Mouse (Mus musculus): ENCODE measurements around the gene St8sia1. TPM values are rescaled to one million over a fixed set of nuclear protein-coding genes. Genes with fewer than 3 reads are reported as not detected.

Gene St8sia1
- polyA plus RNA-seq, 1 experiment, result not detected

DNA sequence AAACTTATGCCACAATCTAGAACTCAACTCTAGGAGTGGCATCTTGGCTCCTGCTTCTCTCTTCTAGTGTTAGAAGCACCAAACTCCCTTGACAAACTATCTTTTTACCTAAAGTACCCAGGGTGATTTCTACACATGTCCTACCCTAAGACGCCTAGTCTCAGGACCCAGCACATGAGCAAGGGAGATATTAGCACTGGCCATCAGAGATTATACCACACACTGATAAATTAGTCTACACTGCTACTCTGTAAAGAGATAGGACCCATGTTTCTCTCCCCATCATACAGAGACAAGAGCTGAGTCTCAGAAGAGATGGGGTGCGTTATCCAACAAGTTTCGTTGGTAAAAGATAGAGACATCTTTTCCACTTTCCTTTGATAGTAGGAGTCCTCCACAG is 53.0 kb downstream of the St8sia1 start:
- no peaks in the 10 kb centered on the region for H3K4me1 ChIP-seq (ENCODE audit: control insufficient read depth, insufficient read depth, insufficient read length, low read length)
- H3K27ac ChIP-seq (replicated peaks; ENCODE audit: low read depth, low read length), result no peak overlapping the region
- H3K4me3 ChIP-seq (ENCODE audit: insufficient read depth, low read depth, low read length), result no peak overlapping the region

DNA sequence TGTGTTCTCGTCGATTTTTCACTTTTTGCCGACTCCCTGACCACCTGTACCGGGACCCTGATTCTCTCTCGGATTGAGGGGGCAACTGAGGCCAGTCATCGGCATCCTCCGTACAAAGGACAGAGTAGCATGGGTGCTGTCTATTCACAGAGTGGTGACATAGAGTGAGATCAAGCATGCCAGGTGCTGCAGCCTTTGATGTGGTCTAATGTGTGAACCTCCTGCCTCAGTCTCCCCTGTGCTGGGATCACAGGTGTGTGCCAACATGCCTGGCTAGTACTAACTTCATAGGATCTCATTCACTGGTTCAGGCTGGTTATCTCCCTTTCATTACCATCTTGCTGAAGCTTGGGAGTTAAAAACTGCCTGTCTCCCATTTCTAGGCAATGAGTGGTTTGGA is 53.5 kb downstream of the St8sia1 start:
- no peaks in the 10 kb centered on the region for H3K4me1 ChIP-seq (ENCODE audit: control insufficient read depth, insufficient read depth, insufficient read length, low read length)
- H3K4me3 ChIP-seq (ENCODE audit: insufficient read depth, low read depth, low read length), result no peak overlapping the region
- no peak overlapping the region for H3K27ac ChIP-seq (replicated peaks; ENCODE audit: low read depth, low read length)

DNA sequence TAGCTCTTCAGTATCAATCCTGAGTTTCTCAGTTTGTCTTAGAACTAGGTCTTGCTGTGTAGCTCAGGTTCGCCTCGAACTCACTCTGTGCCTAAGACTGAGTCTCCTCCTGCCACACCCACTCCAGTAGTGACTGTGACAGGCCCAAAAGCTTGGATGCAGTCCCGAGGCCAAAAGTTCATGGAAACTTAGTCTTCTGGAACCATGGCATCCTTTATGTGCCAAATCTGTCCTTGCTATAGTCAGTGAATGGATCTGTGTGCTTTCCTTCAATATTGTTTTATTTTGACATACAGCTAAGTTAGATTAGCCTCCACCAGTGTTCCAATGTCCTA is 54.5 kb downstream of the St8sia1 start:
- Histone ChIP-seq H3K4me1 (ENCODE audit: control insufficient read depth, insufficient read depth, insufficient read length, low read length) (no peaks in the 10 kb centered on the region), H3K27ac (replicated peaks; ENCODE audit: low read depth, low read length) (no peak overlapping the region), H3K4me3 (ENCODE audit: insufficient read depth, low read depth, low read length) (no peak overlapping the region)

DNA sequence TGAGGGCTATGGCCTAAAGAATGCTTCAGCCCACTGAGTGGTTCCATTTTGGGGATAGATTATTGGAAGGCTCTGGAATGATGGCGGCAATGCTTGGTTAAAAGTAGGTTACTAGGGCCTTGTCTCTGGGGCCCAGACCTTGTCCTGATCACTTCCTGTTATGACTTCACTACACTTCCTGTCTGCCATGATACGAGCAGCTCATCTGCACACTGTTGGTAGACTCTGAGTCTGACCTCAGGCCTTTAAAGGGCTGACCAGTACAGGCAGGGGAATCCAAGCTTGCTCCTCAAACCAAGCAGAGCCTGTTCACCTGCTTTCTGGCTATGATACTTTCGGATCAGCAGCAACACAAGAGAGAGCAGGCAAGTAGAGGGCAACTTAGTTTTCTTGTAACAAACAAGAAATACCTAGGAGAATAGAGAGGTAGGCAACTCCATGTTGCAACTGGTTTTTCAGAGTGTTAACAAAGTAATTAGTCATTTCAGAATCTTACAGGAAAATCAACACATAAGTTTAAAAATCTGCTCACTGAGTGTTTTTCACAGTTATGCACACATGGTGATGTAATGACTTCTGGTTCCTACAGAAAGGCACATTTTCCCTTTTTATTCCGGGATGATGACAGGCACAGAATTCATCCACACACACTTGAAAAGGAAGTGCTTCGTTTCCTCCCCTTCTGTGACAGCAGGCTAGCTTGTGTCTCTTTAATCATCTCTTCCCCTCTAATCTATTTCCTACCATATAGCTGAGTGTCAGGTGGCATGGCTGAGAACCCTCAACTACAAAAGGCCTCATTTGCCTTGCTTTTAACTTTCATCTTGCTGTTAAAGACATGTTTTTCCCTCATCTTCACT is 55.1 kb downstream of the St8sia1 start:
- Histone ChIP-seq H3K27ac (replicated peaks; ENCODE audit: low read depth, low read length) (no peak overlapping the region), H3K4me3 (ENCODE audit: insufficient read depth, low read depth, low read length) (no peak overlapping the region), H3K4me1 (ENCODE audit: control insufficient read depth, insufficient read depth, insufficient read length, low read length) (no peaks in the 10 kb centered on the region)

DNA sequence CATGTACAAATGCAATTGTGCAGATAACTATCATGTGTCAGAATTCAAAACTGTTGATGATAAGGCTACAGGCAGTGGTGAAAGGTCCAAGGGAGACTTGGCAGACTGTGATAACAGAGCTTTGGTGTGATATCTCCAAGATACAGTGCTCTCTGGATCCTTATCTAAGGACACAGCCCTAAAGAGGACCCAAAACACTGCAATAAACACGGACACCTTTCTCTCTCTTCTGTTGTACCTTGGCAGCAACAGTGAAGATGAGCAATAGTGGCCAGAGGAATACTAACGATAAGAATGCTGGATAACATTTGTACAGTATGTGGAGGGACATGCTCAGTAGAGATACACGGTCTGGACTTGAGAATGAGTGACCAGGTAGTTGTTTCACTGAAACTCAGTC is 55.8 kb downstream of the St8sia1 start:
- no peak overlapping the region for H3K4me3 ChIP-seq (ENCODE audit: insufficient read depth, low read depth, low read length)
- H3K27ac ChIP-seq (replicated peaks; ENCODE audit: low read depth, low read length), result no peak overlapping the region

DNA sequence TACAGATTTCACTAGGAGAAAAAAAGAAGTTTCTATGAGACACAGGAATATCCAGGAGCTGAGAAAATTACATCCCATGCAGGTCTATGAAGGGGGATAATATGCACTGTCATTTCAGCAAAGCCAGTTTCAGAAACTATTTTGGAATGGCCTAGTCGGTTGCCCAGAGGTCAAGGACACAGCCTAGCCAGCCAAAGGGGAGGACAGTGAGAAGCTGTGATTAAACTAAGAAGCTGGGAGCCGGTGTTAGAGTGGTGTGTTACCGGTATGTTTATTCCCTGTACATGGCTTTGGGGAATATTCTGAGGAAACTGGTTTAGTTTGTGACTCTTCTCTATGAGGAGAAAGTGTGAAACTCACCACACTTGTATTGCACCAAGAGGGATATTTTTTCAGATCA is 68.9 kb downstream of the St8sia1 start:
- Histone ChIP-seq H3K27ac (replicated peaks; ENCODE audit: low read depth, low read length) (no peak overlapping the region), H3K4me1 (ENCODE audit: control insufficient read depth, insufficient read depth, insufficient read length, low read length) (no peaks in the 10 kb centered on the region), H3K4me3 (ENCODE audit: insufficient read depth, low read depth, low read length) (no peak overlapping the region)

More for the DNA sequence above, 55.8 kb downstream of the St8sia1 start:
- no peaks in the 10 kb centered on the region for H3K4me1 ChIP-seq (ENCODE audit: control insufficient read depth, insufficient read depth, insufficient read length, low read length)

DNA sequence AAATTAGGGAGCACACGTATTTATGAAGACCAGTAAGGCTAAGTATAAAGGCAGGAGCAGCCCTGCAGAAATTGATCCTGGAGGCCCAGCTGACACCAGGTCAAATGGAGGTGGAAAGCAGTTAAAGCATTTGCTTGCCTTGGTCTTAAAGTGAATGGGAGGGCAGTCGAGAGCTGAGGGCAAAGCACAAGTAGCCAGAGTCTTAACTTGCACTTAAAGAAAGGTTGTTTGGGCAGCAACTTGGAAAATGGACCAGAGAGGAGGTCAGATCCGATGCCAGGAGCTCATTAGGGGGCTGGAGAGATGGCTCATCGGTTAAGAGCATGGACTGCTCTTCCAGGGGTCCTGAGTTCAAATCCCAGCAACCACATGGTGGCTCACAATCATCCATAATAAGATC is 70.5 kb downstream of the St8sia1 start:
- no peak overlapping the region for H3K27ac ChIP-seq (replicated peaks; ENCODE audit: low read depth, low read length)
- H3K4me1 ChIP-seq (ENCODE audit: control insufficient read depth, insufficient read depth, insufficient read length, low read length), result no peaks in the 10 kb centered on the region
- H3K4me3 ChIP-seq (ENCODE audit: insufficient read depth, low read depth, low read length), result no peak overlapping the region

DNA sequence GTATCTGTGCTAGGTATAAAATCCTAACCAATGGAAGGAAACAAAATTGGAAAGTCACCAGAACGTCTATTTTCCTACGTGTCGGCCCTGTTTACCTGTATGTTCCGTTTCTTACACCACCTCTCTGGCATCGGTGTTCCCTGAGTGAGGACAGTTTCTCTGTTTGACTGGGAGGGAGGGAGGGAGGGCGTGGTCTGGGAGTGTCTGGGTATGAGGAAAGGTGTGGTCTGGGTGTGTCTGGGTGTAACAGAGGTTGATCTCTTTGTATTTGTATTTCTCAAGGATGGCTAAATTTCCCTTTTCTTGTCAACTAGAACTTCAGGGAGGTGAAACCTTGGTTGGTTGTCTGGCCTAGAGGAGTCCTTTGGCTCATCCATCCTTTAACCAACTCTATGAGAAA is 73.9 kb downstream of the St8sia1 start:
- H3K27ac ChIP-seq (replicated peaks; ENCODE audit: low read depth, low read length), result no peak overlapping the region
- H3K4me3 ChIP-seq (ENCODE audit: insufficient read depth, low read depth, low read length), result no peak overlapping the region
- H3K4me1 ChIP-seq (ENCODE audit: control insufficient read depth, insufficient read depth, insufficient read length, low read length), result no peaks in the 10 kb centered on the region

DNA sequence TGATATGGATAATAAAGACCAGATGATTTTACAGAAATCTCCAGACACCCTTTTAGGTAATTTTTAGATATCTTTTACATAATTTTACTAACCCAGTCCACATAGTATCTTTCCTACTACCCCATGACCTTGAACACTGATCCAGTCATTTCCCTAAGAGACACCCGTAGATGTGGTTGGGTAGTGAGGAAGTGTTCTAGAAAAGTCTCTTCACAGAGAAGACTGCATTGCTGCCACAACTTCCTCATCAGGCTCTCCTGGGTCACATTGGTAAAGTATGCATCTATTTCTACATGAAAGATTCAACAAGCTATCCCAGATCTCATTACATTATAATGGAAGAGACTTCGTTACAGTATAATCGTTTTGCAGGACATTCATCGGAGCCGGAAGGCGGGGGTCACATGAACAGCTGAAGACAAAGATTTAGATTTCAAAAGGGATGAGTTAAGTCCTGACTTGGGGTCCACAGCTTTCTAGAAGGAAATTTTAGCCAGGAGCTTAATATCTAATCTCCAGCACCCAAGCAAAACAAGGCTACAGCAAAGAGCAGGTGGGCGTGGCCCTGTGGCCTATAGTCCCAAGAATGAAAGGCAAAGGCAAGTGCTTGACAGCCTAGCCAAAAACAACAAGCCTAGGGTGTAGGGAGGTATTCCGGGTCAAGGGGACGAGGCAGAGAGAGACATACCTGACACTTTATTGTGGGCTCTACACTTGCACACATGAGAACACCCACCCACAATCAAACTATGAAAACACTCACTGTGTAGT is 75.1 kb downstream of the St8sia1 start:
- Histone ChIP-seq H3K4me3 (ENCODE audit: insufficient read depth, low read depth, low read length) (no peak overlapping the region), H3K27ac (replicated peaks; ENCODE audit: low read depth, low read length) (no peak overlapping the region), H3K4me1 (ENCODE audit: control insufficient read depth, insufficient read depth, insufficient read length, low read length) (no peaks in the 10 kb centered on the region)

DNA sequence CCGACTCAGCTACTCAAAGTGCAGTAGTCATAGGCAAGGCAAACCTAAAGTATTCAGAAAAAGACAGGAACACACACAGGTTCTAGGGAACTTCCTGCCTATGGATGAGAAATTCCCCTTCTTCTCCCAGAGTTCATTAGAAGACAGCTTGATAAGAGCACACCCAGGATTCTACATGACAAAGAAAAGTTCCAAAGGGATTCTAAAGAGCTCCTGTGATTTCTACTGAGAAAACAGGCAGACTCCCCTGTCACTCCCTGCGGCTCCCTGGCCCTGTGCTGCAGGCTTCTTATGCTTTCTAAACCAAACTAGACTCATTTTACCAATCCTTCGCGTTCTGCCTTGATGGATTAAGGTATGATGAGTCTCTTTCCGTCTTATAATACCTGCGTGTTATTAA is 75.9 kb downstream of the St8sia1 start:
- H3K4me3 ChIP-seq (ENCODE audit: insufficient read depth, low read depth, low read length), result no peak overlapping the region
- H3K27ac ChIP-seq (replicated peaks; ENCODE audit: low read depth, low read length), result no peak overlapping the region
- H3K4me1 ChIP-seq (ENCODE audit: control insufficient read depth, insufficient read depth, insufficient read length, low read length), result no peaks in the 10 kb centered on the region

DNA sequence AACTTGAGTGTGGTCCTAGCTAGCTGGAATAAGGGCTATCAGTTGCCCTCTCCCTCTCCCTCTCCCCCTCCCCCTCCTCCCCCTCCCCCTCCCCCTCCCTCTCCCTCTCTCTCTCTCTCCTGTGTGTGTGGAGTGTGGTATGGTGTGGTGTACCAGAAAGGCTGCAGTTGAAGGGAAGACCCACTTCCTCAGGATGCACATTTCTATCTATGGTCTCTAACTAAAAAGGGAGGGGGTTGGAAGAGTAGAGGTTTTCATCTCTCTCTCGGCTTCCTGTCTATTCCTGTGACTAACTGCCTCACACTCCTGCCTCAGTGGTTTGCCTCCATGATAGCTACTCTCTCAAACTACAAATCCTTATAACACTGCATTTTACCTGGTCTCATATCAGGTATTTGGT is 76.9 kb downstream of the St8sia1 start:
- Histone ChIP-seq H3K27ac (replicated peaks; ENCODE audit: low read depth, low read length) (no peak overlapping the region), H3K4me3 (ENCODE audit: insufficient read depth, low read depth, low read length) (no peak overlapping the region), H3K4me1 (ENCODE audit: control insufficient read depth, insufficient read depth, insufficient read length, low read length) (no peaks in the 10 kb centered on the region)

DNA sequence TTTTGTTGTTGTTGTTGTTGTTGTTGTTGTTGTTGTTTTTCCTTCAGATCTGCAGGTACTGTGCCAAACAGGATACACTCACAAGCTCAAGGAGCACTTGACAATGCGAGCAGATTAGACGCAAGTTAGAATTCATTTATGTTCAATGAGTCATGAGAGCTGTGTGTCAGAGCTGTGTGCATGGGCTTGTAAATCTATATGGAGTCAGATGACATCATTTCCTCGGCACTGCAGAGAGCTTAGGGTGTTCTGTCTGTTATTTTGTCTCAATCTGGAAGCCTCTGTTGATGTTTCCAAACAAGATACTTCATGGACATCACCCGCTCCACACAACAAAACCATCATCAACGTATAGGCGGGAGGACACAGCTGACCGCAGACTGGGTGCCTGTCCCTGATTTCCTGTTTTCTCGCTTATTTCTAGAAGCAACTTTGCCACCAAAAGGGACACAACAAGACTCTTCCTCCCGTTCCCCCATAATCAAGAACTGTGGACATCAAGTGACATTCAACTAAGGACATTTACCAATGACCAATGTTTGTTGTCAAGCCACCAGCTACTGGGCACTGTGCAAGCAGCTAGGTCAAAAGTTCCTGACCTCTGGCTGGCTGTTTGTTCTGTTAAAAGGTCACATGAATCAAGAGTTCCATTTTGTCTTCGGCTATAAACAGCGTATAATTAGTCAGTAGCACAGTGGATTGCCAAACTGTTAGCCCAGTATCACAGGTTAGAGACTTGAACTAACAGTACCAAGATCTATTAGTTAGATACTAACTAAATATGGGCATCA is 78.7 kb downstream of the St8sia1 start:
- no peak overlapping the region for H3K27ac ChIP-seq (replicated peaks; ENCODE audit: low read depth, low read length)
- no peak overlapping the region for H3K4me3 ChIP-seq (ENCODE audit: insufficient read depth, low read depth, low read length)
- H3K4me1 ChIP-seq (ENCODE audit: control insufficient read depth, insufficient read depth, insufficient read length, low read length), result no peaks in the 10 kb centered on the region

DNA sequence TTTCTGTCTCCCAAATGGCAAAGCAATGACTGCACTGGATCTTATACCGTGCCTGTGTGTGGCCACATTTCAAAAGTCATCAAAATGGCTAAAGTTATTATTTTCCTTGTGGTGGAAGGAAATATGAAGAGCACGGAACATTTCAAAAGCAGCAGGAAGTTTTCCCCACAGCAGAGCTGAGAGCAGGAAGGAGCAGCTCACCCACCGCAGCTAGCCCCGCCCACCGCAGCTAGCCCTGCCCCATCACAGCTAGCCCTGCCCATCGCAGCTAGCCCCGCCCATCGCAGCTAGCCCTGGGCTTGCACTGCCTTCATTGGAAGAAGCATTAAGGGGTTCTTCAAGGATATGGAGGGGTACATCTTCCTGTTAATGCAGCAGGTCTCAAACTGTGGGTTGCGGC is 80.1 kb downstream of the St8sia1 start:
- no peak overlapping the region for H3K4me3 ChIP-seq (ENCODE audit: insufficient read depth, low read depth, low read length)
- H3K4me1 ChIP-seq (ENCODE audit: control insufficient read depth, insufficient read depth, insufficient read length, low read length), result peaks cover 4% of the 10 kb centered on the region; the same call in 1 of the 2 replicates
- no peak overlapping the region for H3K27ac ChIP-seq (replicated peaks; ENCODE audit: low read depth, low read length)

DNA sequence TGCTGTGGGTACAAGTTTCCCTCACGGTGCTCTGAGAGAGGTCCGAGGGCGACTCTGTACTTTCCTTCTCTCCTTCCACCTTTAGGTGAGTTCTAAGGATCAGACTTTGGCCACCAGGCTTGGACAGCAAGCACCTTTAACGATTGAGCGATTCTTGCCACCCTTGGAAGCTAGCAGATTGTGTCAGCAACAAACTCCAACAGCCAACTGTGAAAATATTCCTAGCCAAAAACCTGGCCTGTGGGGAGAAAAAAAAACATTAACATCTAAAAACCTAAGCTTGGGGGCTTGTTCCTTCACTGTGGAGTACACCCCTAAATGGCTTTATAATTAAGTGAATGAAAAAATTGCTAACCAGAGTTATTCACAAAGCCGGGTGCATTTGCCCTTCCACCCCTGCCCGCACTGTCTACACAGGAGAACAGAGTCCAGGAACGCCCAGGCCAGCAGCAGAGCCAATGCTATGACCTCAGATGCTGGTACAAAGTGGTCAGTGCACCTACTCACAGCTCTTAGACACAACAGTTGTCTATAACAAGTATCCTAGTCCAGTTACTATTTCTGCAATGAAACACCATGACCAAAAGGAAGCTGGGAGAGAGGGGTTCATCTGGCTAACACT is 83.3 kb downstream of the St8sia1 start:
- no peak overlapping the region for H3K4me3 ChIP-seq (ENCODE audit: insufficient read depth, low read depth, low read length)
- H3K4me1 ChIP-seq (ENCODE audit: control insufficient read depth, insufficient read depth, insufficient read length, low read length), result peaks cover 6% of the 10 kb centered on the region; the same call in 1 of the 2 replicates
- H3K27ac ChIP-seq (replicated peaks; ENCODE audit: low read depth, low read length), result no peak overlapping the region

Data from brown adipose tissue, adult 24 weeks (tissue).